Mouse (Mus musculus) lung, postnatal 10 days (tissue): ENCODE data around the gene Ptprj.

Experiments used
- DNase-seq: peaks from one replicate; pipeline ENCODE4 v3.0.0; 2021

Gene Ptprj

DNA sequence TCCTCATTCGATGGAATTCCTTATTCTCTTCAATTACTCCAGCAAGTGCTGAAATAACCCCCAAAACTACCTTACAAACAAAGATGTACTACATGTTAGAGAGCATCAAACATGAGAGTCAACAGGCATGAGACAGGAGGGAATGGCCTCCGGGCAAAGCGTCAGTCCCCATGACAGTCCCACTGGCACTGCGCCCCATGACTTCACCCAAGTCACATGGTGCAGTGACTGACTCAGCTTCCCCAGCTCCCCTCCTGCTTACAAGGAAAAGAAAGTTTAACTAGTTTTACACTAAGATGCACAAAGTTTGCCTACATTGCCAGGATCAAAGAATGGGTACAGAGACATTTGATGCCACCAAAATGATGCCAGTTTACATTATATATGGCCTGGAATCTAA is 71.2 kb downstream of the Ptprj start:
- DNase-seq: no peak

DNA sequence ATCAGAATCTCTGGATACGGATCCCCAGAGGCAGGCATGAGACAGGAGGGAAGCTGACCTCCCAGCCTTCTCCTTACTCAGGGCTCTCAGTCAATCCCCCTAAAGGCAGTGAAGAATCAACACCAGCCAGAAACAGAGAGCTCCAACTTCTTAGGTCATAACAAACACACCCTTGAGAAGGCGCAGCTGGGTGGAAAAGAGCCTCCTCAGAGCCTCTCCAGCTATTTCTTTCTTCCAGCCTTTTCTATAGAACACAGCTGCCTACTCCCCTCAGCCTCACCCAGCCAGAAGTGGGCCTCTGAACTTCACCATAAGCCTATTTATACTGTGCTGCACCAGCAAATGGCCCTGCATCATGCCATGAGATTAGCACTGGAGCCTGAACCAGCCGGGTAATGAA is 74.3 kb downstream of the Ptprj start:
- DNase-seq: no peak

DNA sequence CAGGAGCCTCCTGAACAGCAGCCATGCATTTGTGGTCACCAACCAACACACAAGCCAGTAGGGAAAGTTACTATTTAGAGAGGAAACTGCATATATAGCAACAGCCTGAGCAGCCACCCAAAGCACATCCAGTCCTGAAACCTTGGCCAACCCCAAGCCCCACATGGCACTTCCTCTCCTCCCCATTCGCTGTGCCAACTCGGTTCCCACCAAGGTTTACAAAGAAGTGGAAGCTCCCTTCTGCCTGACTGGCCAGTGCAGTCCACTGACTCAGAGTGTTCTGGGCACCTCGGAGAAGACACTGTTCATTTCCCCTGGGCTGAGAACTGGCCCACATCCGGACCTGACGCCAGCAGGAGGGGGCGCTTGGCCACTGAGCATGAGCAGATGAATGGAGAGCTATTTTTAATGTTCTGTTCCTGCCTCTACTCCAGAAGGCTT is 75.7 kb downstream of the Ptprj start:
- peak; percentile 77 for DNase-seq

DNA sequence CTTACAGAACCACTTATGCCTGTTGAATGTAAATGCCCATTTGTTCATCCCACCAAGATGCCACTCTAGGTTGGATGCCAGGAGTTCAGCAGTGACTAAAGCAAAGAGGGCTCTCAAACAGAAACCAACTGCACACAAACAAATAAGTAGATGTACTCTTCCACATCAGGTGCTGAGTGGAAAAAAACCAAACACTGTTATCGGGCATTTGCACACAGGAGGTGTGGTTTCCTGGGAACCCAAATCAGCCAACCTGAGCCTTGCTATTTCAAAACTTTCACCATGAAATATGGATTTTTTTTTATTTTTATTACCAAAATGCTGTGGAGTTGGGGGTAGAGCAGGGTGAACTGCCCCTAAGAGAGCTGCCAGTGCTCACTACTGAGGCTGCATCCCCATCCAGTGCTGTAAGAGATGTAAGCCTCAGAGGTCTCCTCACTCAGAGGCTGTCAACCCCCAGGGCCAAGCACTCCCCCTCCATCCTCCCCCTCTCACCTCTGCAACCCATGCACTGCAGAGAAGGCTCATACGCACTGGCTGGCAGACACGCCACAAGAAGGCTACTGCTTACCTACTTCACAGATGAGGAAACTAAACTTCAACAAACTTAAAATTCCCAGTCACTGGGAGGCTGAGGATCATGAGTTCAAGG is 77.1 kb downstream of the Ptprj start:
- no peak for DNase-seq

DNA sequence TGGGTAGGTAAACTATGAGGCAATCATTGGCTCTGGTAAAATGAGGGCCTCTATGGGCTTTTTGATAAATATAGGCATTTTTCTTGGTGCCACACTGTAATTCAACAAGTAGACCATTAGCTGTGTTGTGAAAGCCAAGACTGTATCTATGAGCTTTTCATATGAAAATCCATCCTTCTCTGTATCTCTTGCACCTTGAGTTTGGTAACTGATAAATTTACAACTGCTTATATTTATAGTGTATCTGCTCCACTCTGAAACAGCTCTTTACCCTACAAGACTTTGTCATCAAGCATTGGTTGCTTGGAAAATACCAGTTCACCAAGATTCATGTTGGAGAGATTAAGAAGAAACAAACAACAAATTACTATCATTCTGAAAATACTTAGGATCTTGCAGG is 77.7 kb downstream of the Ptprj start:
- DNase-seq: no peak

DNA sequence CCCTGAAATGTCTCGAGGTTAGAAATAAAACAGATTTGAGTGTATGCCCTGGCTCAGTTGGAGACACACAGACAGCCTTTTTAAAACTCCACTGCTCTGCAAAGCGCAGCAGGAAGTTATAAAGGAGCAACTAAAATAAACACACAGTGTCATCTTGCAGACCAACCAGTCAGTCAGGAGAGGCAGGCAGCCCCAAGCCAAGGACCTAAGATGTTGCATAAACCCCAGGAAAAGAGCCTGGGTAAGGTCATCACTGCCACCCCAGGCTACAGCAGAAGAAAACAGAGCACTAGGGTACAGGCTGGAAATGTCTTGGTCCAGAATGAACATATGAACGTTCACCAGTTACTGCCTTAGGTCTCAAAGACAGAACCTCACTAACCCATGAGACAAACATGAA is 78.7 kb downstream of the Ptprj start:
- no peak for DNase-seq

DNA sequence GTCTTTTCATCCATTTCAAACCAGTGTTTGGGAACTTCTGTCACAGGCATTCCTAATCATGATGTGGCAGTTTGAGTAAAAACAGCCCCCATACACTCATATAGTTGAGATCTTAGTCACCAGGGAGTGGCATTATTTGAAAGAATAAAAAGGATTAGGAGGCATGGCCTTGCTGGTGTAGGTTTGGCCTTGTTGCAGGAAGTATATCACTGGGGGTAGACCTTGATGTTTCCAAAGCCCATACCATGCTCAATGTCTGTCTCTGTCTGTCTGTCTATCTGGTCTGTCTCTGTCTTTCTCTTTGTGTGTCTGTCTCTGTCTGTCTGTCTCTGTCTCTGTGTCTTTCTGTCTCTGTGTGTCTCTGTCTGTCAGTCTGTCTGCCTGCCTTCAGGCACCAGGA is 79.6 kb downstream of the Ptprj start:
- no peak for DNase-seq

DNA sequence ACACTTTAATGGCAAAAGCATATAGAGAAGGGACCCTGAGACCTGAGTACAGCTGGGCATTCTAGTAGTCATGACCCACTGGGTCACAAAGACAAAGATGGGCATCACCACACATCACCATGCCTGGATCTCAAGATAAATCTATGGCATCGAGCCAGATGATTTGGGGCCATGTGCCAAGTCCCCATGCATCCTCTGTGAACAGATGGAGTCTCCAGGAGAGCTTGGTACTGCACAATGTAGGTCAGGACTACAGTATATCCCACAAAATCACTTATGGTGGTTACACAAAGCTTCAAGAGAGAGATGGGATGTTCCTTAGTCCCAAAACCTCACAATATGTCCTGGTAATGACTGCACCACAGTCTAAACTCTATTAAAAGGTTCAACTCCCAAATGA is 81.4 kb downstream of the Ptprj start:
- no peak for DNase-seq

DNA sequence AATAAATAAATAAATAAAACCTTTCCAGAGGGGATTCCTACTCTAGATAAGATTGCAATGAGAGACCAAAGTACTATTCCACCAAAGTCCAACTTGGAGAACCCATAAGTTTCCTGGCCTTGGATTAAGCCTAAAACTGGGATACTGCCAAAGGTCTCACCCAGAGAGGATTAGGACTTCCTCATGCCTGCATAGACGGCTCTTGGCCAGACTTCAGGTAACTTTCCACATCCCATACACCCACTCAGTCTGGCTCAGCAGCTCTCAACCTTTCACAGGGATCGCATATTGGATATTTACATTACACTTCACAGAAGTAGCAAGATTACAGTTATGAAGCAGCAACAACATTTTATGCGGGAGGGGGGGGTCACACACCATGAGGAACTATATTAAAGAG is 82.9 kb downstream of the Ptprj start:
- peak; percentile 32 for DNase-seq

DNA sequence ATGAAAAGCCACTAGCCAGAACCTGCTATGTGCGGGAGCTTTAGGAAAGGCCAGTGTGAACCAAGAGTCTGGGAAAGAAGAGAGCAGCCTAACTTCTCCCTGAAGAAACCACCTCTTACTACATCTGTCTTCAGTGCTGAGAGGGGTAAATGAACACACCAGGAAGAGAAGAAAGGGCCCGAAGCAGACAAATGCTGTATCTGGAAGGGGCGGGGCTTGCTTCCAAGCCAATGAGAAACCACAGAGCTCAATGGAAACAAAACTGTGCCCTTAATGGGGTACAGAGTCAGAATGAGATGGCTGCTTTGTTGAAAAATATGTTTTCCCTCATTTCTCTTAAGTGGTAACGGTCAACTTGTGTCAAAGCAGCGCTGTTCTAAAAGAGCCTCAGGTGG is 83.8 kb downstream of the Ptprj start:
- no peak for DNase-seq

DNA sequence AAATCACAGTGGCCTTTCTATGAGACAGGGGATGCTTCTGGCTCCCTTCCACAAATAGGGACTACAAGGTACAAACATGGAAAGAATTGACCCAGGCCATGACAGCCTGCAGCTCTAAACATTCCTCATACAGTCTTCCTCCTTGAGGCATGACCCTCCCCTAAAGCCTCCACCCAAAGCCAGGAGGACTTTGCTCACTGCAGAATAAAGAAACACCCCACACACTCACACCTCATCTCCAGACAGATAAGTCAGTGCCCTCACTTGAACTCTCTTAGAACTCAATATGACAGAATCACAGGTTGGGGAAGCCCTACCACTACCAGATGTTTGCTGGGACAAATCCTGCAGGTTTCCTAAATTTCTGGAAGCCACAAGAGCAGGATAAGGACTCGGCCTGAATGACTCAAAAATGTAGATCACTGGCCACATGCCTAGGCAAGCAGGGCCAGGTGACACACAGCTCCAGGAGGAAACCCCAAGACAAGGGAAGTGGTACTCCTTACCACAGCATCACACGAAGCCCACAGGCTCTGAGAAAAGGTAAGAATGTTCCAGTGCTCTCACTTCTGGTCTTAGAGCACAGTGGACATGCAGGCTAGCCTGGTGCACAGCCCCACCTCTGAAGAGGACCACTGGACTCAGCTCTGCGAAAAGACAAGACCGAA is 84.3 kb downstream of the Ptprj start:
- DNase-seq: no peak

DNA sequence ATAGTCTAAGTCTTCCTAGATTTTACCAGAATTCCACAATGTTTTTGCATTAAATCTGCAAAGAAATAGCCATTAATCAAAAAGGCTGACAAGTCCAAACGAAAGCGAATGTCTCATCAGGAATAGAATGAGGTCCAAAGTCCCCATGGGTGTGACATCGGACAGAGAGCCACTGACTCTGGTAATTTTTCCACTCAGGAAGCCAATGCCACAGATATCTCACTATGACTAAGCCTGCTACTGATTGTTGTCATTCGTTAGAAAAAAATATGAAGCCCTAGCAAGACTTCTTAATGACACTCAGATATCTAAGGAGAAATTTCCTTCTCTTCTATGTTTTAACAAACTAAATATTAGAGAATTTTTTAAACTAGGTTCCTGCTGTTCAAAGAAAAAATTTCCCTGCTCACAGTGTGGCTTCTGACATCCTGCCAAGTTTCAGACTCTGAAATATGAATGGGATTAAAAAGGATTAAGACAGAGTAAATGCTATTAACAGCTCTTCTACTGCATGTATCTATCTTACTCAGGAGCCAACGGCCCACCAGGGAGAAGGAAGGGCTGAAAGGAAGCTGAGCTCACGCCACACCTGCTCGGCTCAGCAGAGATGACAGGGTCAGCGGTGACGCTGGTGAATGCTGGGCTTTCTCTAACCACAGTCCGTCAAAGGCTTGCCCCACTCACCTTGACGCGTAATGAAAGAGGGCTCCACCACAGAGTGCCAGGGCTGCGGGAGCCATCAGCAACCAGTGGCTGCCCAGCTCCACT is 90.0 kb downstream of the Ptprj start:
- DNase-seq: no peak

DNA sequence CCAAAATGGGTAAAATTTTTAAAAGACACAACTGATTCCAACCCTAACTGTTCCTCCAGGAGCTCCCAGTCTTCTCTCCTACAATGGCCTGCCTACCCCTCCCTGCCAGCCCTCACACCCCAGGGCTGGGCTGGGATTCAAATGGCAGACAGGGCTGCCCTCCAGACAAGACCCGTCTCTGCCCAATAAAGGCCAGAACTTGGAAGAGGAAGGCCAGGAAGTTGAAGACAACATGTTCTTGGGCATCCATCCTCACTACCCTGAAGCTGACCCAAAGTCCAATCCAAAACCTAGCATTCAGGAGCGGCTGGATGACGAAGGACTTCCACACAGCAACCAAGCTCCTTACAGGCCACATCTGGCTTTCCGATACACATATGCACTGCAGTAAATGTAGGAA is 90.6 kb downstream of the Ptprj start:
- no peak for DNase-seq

DNA sequence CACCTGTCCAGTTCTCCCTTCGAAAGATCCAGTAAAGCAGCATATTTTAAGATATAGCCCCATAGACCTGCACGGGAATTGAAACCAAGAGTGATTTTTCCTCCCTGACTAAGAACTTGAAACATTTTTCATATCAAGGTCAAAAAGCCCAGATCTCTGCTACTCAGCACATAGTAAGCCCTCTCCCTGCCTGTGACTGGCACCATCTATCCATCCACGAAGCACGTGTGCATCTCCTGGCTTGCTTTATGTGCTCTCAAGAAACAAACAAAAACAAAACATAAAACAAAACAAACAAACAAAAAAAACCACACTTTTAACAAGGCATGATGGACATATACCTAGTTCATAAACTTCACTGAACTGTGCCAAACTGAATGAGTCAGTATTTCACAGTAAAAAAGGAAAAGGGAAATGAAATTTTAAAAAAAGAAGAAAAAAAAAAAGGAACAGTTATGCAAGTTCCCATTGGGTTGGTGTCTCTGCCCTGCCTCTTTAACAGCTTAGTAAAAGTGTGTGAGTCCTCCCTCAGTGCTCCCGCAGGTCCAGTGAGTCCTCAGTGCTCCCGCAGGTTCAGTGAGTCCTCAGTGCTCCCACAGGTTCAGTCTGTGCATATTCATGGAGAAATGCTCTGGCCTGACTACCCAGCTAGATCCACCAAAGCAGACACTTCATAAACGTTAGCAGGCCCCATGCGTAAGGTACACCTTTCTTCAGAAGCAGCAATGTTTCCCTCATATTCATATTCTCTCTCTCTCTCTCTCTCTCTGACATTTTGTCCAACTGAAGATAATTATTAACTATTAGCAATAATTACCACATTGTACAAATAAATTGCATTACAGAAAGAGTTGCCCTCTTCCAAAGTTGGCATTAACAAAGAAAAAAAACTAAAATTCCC is 91.5 kb downstream of the Ptprj start:
- DNase-seq: no peak

DNA sequence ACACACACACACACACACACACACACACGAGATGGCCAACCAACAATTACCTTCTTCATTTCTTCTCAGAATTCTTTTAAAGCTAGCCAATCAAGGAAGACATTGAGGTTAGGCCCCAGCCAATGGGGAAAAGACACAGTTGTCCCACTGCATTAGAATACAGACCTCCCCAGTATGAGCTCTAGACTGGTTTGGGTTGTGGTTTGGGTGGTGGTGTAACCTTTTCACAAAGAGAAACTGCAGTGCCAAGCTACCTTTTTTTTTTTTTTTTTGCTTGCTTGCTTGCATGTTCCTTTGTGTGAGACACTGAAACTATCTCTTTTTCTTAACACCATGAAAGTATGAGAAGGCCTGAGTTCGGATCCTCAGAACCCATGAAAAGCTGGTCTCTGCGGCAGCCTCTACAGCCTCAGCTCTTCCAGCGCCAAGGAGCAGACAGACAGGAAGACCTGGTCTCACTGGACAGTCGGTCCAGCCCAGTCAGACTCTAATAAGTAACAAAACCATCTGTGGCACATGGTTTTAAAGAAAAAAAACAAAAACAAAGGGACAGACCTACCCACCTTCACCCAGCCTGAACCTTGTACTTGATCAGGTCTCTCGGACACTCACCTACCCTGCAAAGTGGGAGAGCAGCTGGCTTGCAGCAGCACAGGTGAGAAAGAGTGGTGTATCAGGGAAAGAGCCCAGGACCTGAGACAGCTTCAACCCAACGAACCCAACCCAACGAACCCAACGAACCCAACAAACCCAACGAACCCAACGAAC is 92.8 kb downstream of the Ptprj start:
- DNase-seq: no peak

DNA sequence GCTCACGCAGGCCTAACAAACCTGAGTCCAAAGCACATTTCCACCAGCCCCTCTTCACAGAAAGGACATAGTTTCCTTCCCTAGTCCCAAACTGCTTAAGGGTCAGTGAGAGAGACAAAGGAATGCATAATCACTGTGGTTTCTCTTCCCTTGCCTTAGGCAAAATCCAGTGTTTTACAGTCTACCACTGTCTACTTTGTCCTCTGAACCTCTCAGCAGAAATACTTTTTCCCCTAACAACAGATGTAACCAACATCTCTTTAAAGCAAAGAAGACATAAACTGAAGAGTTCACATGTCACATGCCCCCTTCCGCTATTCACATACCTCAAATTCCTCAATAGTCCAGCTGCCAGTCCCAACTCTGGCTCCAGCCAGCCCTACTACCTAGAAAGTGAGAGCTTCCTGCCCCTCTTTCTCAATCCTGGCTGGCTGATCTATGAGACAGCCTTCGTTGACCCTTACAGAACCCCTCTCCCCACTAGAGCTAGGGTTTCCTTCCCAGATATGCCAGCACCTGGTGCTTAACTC is 94.2 kb downstream of the Ptprj start:
- DNase-seq: no peak

DNA sequence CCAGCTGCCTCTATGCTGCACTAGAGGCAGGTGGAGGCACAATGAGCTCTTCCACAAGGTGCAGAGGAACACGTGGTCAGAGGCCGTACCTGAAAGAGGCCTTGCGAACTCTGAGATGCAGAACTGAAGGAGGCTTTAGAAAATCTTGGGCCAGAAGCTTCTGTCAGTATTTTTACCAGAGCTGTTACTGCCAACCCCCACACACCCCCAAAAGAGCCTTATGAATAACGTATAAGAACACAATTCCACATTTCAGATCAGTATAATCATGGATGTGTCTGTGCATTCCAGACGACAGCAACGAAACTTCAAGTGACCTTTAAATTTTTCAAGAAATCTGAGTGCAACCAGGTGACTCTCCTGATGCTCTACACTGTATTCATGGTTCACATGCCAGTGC is 98.9 kb downstream of the Ptprj start:
- DNase-seq: no peak

DNA sequence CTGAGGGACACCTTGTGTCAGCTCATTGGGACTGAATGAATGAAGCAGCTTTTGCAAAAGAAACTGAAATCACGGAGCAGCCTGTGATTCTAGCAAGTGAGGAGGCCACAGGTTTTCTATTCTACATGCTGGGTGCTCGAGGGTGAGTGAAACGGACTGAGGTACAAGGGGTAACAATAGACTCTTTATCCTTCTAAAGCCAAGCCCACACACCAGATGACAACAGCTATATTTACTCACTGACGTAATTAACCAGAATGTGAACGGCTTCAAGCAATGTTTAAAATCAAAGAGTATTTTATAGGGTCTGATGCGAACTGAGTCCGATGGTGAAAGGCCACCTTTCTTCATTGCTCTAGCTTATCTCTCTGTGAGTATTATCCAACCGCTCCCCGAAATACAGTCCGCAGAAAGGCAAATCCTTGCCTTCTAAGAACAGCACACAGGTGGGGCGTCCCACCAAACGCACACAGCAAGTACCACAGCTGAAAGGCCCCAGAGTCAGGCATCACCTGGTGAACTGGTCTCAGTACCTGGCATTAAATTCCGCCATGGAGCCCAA is 99.6 kb downstream of the Ptprj start:
- no peak for DNase-seq

DNA sequence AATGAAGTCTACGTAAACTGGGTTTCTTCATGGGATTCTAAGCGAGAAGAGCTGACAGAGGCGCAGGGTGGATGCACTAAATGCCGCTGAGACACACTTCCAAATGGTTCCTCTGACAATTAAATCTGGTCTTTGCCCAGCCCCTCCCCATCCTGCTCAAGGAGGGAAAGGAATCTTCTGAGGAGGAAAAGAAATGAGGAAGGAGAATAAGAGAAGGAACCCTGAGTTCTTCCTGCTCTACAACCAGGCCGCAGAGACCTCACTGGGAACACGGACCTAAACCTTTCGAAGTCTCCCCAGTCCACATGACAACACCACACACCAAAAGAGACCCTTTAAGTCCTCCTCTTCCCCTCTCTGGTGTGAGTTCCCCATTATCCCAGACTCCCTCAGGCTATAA is 101.9 kb downstream of the Ptprj start:
- DNase-seq: no peak

DNA sequence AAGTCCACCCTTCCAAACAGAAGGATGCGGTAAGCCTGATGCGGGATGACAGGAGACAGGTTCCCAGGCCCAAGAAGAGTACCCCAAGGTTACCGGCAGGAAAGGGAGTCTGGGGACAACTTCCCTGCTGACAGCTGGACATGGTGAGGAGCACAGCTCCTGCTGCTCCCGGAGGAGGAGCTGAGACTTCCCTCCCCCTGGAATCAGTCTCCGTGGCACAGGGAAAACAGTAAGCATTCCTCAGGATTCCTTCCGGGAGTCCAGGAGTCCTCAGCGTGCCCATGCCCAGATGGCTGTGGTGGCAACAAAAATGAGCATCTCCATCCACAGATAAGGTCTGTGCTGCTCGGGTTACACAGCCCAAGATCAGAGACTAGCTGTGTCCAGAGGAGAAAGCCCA is 102.8 kb downstream of the Ptprj start:
- DNase-seq: no peak

DNA sequence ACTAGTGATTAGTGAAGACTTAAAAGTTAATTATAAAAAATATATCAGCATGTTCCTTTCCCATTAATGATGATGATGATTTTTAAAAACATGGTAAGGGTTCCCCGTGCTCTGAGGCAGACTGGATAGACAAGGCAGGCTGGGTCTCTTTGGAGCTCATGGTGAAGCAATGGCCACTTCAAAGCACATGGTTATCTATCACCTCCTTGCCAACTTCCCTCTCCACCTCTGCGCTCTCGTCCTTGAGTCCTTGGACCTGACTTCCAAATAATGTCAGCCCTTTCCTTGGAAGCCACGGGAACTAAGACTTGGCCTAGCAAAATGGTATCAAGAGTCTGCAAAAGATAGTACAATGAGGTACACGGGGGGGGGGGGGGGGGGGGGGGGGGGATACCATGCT is 103.7 kb downstream of the Ptprj start:
- DNase-seq: no peak

DNA sequence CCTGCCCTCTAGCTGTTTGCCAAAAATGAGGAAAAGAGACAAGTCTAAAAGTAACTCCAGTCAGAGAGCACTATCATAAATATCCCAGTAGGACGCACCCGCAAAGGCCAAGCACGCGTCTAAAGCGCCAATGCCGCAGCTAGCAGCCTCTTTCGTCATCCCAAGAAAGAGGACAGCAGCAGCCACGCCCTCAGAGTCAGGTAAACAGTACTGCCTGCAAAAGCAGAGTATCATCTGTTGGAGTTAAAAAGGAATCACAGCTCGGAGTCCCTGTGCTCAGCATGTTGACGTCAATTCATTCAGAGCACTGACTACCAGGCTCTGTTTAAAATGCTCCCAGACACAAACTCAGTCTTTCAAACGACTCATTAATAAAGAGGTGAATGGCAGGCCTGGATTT is 104.1 kb downstream of the Ptprj start:
- DNase-seq: no peak
